Mouse (Mus musculus): ENCODE measurements around the gene Olfr1016. TPM values are rescaled to one million over a fixed set of nuclear protein-coding genes. Genes with fewer than 3 reads are reported as not detected.

Gene Olfr1016
- not detected in 2 replicates for polyA plus RNA-seq (2021; fragmentation: Nextera tagmentation)
- long read RNA-seq, experiment 1 = 0 reads
- long read RNA-seq, experiment 2 = 0 reads

GRCm38 (mm10) chr2:85802444-85802843 lies at the start of gene Olfr1016:
Gene Olfr1016 (minus strand): TSS chr2:85802544.

DNA sequence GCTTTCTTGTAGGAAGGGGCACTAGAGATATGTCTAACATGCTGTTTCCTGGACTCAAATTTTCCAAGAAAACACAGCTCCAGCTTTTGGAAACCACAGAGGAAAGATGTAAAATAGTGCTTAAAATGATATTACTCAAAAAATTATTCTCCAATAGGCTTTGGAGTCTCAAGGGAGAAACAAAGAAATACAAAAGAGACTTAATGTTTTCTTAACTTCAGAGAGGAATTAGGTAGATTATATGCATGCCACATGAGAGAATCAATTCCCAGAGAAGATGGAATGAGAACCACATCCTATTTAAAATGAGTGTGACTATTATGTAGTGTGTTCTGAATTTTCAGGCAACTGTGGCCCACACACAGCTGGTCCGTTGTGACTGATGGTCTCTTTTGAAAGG lies 44.4 kb upstream of the Olfr1016 start, which contains the start of gene Olfr1020:
TSS of gene Olfr1020 (plus strand) at position 301 of the 400 bp plus-strand sequence.

GRCm38 (mm10) chr2:85845383-85845782 lies 43.0 kb upstream of the Olfr1016 start, which contains the start of gene Olfr1019:
Gene Olfr1019 (minus strand): TSS chr2:85845483.

GRCm38 (mm10) chr2:85818179-85818578 lies 15.8 kb upstream of the Olfr1016 start, which contains the start of gene Olfr1018:
Gene Olfr1018 (plus strand): TSS chr2:85818479.

DNA sequence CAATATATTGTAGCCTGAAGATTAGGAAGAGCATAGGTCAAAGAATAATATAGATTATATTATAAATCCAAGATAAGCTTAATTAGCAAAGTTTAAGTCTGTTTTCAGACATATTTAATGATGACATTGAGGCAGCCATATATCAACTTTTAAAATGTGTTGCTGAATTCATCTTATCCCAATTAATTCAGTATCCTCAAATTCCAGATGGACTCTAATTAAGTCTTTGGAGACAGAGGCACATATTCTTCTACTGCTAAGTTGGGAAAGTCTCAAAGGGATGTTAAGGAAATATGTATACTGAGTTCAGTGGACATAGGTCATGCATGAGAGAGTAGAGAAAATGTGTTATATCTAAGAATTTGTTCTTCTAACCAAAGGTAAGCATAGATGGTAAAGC lies 20.6 kb downstream of the Olfr1016 start, which contains the start of gene Olfr1015:
TSS of gene Olfr1015 (plus strand) at position 301 of the 400 bp plus-strand sequence.

GRCm38 (mm10) chr2:85772413-85772812 lies 29.9 kb downstream of the Olfr1016 start, which contains the start of gene Olfr1014:
Gene Olfr1014 (plus strand): TSS chr2:85772713.

GRCm38 (mm10) chr2:85766798-85767197 lies 35.5 kb downstream of the Olfr1016 start, which contains the start of gene Olfr1013:
Gene Olfr1013 (plus strand): TSS chr2:85767098.

GRCm38 (mm10) chr2:85762666-85763065 lies 39.7 kb downstream of the Olfr1016 start, which contains the start of gene Olfr1012:
Gene Olfr1012 (minus strand): TSS chr2:85762766.

Other genes with a start within 250 kb of the Olfr1016 start
- gene Olfr996, start 223.3 kb downstream of the Olfr1016 start, polyA plus RNA-seq (2021; fragmentation: Nextera tagmentation) = not detected in 2 replicates
- not detected in 2 replicates for gene Olfr998, start 213.6 kb downstream of the Olfr1016 start, polyA plus RNA-seq (2021; fragmentation: Nextera tagmentation)
- not detected in 2 replicates for gene Olfr1000, start 190.6 kb downstream of the Olfr1016 start, polyA plus RNA-seq (2021; fragmentation: Nextera tagmentation)
- not detected in 2 replicates for gene Olfr1002, start 151.8 kb downstream of the Olfr1016 start, polyA plus RNA-seq (2021; fragmentation: Nextera tagmentation)
- not detected in 2 replicates for gene Olfr154, start 138.1 kb downstream of the Olfr1016 start, polyA plus RNA-seq (2021; fragmentation: Nextera tagmentation)
- gene Olfr1006, start 123.8 kb downstream of the Olfr1016 start, polyA plus RNA-seq (2021; fragmentation: Nextera tagmentation) = not detected in 2 replicates
- gene Olfr1008, start 113.1 kb downstream of the Olfr1016 start, polyA plus RNA-seq (2021; fragmentation: Nextera tagmentation) = not detected in 2 replicates
- gene Olfr1009, start 87.1 kb downstream of the Olfr1016 start, polyA plus RNA-seq (2021; fragmentation: Nextera tagmentation) = not detected in 2 replicates
- not detected in 2 replicates for gene Olfr1012, start 39.8 kb downstream of the Olfr1016 start, polyA plus RNA-seq (2021; fragmentation: Nextera tagmentation)
- not detected in 2 replicates for gene Olfr1013, start 35.4 kb downstream of the Olfr1016 start, polyA plus RNA-seq (2021; fragmentation: Nextera tagmentation)
- gene Olfr1014, start 29.8 kb downstream of the Olfr1016 start, polyA plus RNA-seq (2021; fragmentation: Nextera tagmentation) = not detected in 2 replicates
- not detected in 2 replicates for gene Olfr1015, start 20.5 kb downstream of the Olfr1016 start, polyA plus RNA-seq (2021; fragmentation: Nextera tagmentation)
- gene Olfr1018, start 15.9 kb upstream of the Olfr1016 start, polyA plus RNA-seq (2021; fragmentation: Nextera tagmentation) = not detected in 2 replicates
- not detected in 2 replicates for gene Olfr1019, start 42.9 kb upstream of the Olfr1016 start, polyA plus RNA-seq (2021; fragmentation: Nextera tagmentation)
- not detected in 2 replicates for gene Olfr1020, start 44.5 kb upstream of the Olfr1016 start, polyA plus RNA-seq (2021; fragmentation: Nextera tagmentation)
- gene Olfr1022, start 66.0 kb upstream of the Olfr1016 start, polyA plus RNA-seq (2021; fragmentation: Nextera tagmentation) = not detected in 2 replicates
- gene Olfr1023, start 83.1 kb upstream of the Olfr1016 start, polyA plus RNA-seq (2021; fragmentation: Nextera tagmentation) = not detected in 2 replicates
- not detected in 2 replicates for gene Olfr1024, start 102.5 kb upstream of the Olfr1016 start, polyA plus RNA-seq (2021; fragmentation: Nextera tagmentation)
- not detected in 2 replicates for gene Olfr1025-ps1, start 112.6 kb upstream of the Olfr1016 start, polyA plus RNA-seq (2021; fragmentation: Nextera tagmentation)
- gene Olfr1026, start 119.0 kb upstream of the Olfr1016 start, polyA plus RNA-seq (2021; fragmentation: Nextera tagmentation) = not detected in 2 replicates
- not detected in 2 replicates for gene Olfr1028, start 147.9 kb upstream of the Olfr1016 start, polyA plus RNA-seq (2021; fragmentation: Nextera tagmentation)
- gene Olfr1029, start 171.4 kb upstream of the Olfr1016 start, polyA plus RNA-seq (2021; fragmentation: Nextera tagmentation) = not detected in 2 replicates
- gene Olfr1030, start 176.7 kb upstream of the Olfr1016 start, polyA plus RNA-seq (2021; fragmentation: Nextera tagmentation) = not detected in 2 replicates
- gene Olfr1031, start 187.8 kb upstream of the Olfr1016 start, polyA plus RNA-seq (2021; fragmentation: Nextera tagmentation) = not detected in 2 replicates
- gene Olfr1032, start 203.0 kb upstream of the Olfr1016 start, polyA plus RNA-seq (2021; fragmentation: Nextera tagmentation) = not detected in 2 replicates
- not detected in 2 replicates for gene Olfr1033, start 218.1 kb upstream of the Olfr1016 start, polyA plus RNA-seq (2021; fragmentation: Nextera tagmentation)
- gene Olfr1034, start 243.3 kb upstream of the Olfr1016 start, polyA plus RNA-seq (2021; fragmentation: Nextera tagmentation) = not detected in 2 replicates

All from layer of hippocampus, adult 6 months (tissue).